Mouse (Mus musculus) stomach, embryonic 16.5 days (tissue): ENCODE results near the gene Gm43720. TPM values are rescaled to one million over a fixed set of nuclear protein-coding genes. Genes with fewer than 3 reads are reported as not detected.
A peak's percentile ranks its signal among the peaks of the same experiment; 100 is the strongest.

Source experiments
- ATAC-seq: fragments of 200-750 bp; cut with Nextera tagmentation; 2 replicates; pipeline ENCODE4 v1.8.0; 2017; ENCODE audit warnings: moderate number of reproducible peaks, moderate TSS enrichment; ENCODE audit not compliant: insufficient read depth, low FRiP score
- H3K27ac ChIP-seq: fragments of 300-500 bp; sonication (generic); 2 replicates; pipeline ENCODE4 v1.5.1; 2014; ENCODE audit warnings: low read length
- H3K27me3 ChIP-seq: fragments of 300-500 bp; sonication (generic); 2 replicates; pipeline ENCODE4 v1.6.1; 2014; ENCODE audit warnings: low read length, control low read depth, mixed read lengths; ENCODE audit not compliant: control insufficient read depth, insufficient read depth
- H3K36me3 ChIP-seq: fragments of 300-500 bp; sonication (generic); 2 replicates; pipeline ENCODE4 v1.6.1; 2014; ENCODE audit warnings: low read length; ENCODE audit not compliant: control insufficient read depth, insufficient read depth
- H3K4me1 ChIP-seq: fragments of 300-500 bp; sonication (generic); 2 replicates; pipeline ENCODE4 v1.6.1; 2014; ENCODE audit warnings: low read length, control low read depth, mixed read lengths; ENCODE audit not compliant: control insufficient read depth, insufficient read depth
- H3K4me2 ChIP-seq: fragments of 300-500 bp; sonication (generic); 2 replicates; pipeline ENCODE4 v1.6.1; 2014; ENCODE audit warnings: low read depth, low read length, mixed read lengths
- H3K4me3 ChIP-seq: fragments of 300-500 bp; sonication (generic); replicated peaks from 2 replicates; pipeline ENCODE4 v1.5.1; 2014; ENCODE audit warnings: mild to moderate bottlenecking, low read length
- H3K9ac ChIP-seq: fragments of 300-500 bp; sonication (generic); 2 replicates; pipeline ENCODE4 v1.6.1; 2014; ENCODE audit warnings: low read length
- H3K9me3 ChIP-seq: fragments of 300-500 bp; sonication (generic); replicated peaks from 2 replicates; pipeline ENCODE4 v1.6.1; 2016; ENCODE audit warnings: low read length, control low read depth; ENCODE audit not compliant: control insufficient read depth
- WGBS: fragments of 180-500 bp; shearing (Covaris S2); extraction: QIAGEN DNeasy Blood & Tissue Kit; methylation state at CpG from one replicate; pipeline ENCODE4 v1.1.7; 2014; 5-methylcytosine and 5-hydroxymethylcytosine counted together
- polyA plus RNA-seq: library from polyadenylated mRNA; unstranded; fragments of >200 nt; fragmentation: Nextera tagmentation; extraction: Ambion mirVana; gene quantifications from 2 replicates; pipeline ENCODE4 v1.2.1, GENCODE M21; 2015

The Gm43720 gene
- 0.13 and 0.41 TPM in 2 replicates for polyA plus RNA-seq

GRCm38 (mm10) chr5:138279585-138280424, at the start of gene Gm43720, which contains the start of the genes Gpc2 and Stag3:
Gene Gm43720 (minus strand): TSS chr5:138279958.
Gene Gpc2 (minus strand): TSS chr5:138280005.
Gene Stag3 (plus strand): TSS chr5:138280240.
- no peaks in the 10 kb centered on the region for H3K27me3 ChIP-seq
- H3K36me3 ChIP-seq = no peaks in the 10 kb centered on the region
- H3K4me3 ChIP-seq = peak within 1 kb of the TSS; percentile 49
- WGBS = under 1% methylated on average over 56 of the region's 56 CpGs
- H3K4me2 ChIP-seq = peak within 1 kb of the TSS; percentile 75
- H3K9me3 ChIP-seq = peaks cover 4% of the 10 kb centered on the region; the same call in 1 of the 2 replicates
- peak; percentile 99 for ATAC-seq
- H3K9ac ChIP-seq = peak within 1 kb of the TSS; percentile 67
- no peak within 1 kb of the TSS; the same call in 1 of the 2 replicates for H3K27ac ChIP-seq
- peaks cover 23% of the 10 kb centered on the region; the same call in 1 of the 2 replicates for H3K4me1 ChIP-seq

- no peak for ATAC-seq
- WGBS = 87% methylated on average over 3 of the region's 3 CpGs
These were observed 33.0 kb upstream of the Gm43720 start for GRCm38 (mm10) chr5:138312795-138313194.

GRCm38 (mm10) chr5:138299613-138300012, 19.9 kb upstream of the Gm43720 start:
- Histone ChIP-seq H3K4me2 (no peak overlapping the region), H3K9ac (no peak overlapping the region), H3K4me1 (no peaks in the 10 kb centered on the region), H3K4me3 (no peak overlapping the region), H3K36me3 (no peaks in the 10 kb centered on the region), H3K9me3 (no peaks in the 10 kb centered on the region), H3K27me3 (no peaks in the 10 kb centered on the region), H3K27ac (no peak overlapping the region)
- WGBS = 88% methylated on average over 2 of the region's 2 CpGs
- ATAC-seq = no peak

More at GRCm38 (mm10) chr5:138312795-138313194, 33.0 kb upstream of the Gm43720 start:
- no peak overlapping the region for H3K27ac ChIP-seq
- H3K27me3 ChIP-seq = no peaks in the 10 kb centered on the region
- no peaks in the 10 kb centered on the region for H3K36me3 ChIP-seq
- no peak overlapping the region for H3K4me2 ChIP-seq
- no peaks in the 10 kb centered on the region for H3K4me1 ChIP-seq
- no peak overlapping the region for H3K4me3 ChIP-seq
- no peak overlapping the region for H3K9ac ChIP-seq
- H3K9me3 ChIP-seq = no peaks in the 10 kb centered on the region

DNA sequence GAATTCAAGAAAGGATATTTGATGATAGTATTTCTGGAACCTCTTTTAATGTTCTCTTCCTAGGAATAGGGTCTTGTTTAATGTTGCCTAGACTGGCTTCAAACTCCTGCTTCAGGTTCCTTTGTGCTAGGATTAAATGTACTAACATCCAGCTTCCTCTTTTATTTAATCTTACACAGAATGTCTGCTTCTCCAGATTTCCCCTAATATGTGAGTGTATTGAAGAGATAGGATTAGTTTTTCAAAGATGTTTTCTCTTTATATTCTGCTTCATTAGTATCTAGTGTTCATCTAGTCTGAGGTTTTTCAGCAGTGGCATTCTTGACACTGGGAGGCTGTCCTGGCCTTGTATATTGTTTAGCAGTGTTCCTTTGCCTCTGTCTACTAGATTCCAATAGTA, 14.4 kb upstream of the Gm43720 start:
- no peak overlapping the region for H3K4me3 ChIP-seq
- no peak overlapping the region for H3K9ac ChIP-seq
- no peaks in the 10 kb centered on the region for H3K9me3 ChIP-seq
- no peaks in the 10 kb centered on the region for H3K4me1 ChIP-seq
- H3K27me3 ChIP-seq = no peaks in the 10 kb centered on the region
- no peak overlapping the region for H3K4me2 ChIP-seq
- H3K36me3 ChIP-seq = no peaks in the 10 kb centered on the region
- no peak for ATAC-seq
- H3K27ac ChIP-seq = no peak overlapping the region

DNA sequence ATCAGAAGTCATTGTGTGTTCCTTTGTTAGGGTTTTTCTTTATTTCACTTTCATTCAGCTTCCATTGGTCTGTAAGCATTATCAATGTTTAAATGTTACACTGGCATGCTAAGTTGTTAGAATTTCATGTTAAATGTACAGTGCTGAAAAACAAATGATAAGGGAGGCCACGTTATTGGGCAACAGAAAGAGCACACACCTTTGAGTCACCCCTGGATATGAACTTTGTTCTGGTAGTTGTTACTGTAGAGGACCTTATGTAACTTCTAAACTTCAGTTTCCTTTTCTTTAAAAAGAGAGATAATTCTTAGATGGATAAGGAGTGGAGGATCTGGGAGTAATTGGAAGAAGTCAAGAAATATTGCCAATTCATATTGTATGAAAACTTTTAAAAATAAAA, 11.9 kb upstream of the Gm43720 start:
- ATAC-seq = no peak

DNA sequence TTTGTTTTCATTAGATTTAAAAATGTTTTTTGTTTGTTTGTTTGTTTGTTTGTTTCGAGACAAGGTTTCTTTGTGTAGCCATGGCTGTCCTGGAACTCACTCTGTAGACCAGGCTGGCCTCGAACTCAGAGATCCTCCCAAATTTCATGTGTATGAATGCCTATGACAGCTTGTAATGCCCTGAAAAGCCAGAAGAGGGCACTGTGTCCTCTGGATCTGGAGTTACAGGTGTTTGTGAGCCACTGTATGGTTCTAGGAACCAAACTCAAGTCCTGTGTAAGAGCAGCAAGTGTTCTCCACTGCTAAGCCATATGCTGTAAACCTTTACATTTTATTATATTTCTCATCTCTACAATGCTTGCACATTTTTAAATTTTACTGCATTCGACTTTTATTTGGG, 8.1 kb upstream of the Gm43720 start:
- Histone ChIP-seq H3K9ac (no peak overlapping the region), H3K27ac (no peak overlapping the region), H3K36me3 (no peaks in the 10 kb centered on the region), H3K27me3 (no peaks in the 10 kb centered on the region), H3K4me2 (no peak overlapping the region), H3K4me1 (no peaks in the 10 kb centered on the region), H3K4me3 (no peak overlapping the region), H3K9me3 (no peaks in the 10 kb centered on the region)
- ATAC-seq = no peak
- WGBS = 75% methylated on average over 3 of the region's 3 CpGs

More for the DNA sequence above, 11.9 kb upstream of the Gm43720 start:
- WGBS = 67% methylated on average over 1 of the region's 1 CpGs
- H3K27ac ChIP-seq = no peak overlapping the region
- no peaks in the 10 kb centered on the region for H3K36me3 ChIP-seq
- H3K4me2 ChIP-seq = no peak overlapping the region
- H3K4me1 ChIP-seq = no peaks in the 10 kb centered on the region
- H3K27me3 ChIP-seq = no peaks in the 10 kb centered on the region
- no peaks in the 10 kb centered on the region for H3K9me3 ChIP-seq
- no peak overlapping the region for H3K9ac ChIP-seq
- H3K4me3 ChIP-seq = no peak overlapping the region

DNA sequence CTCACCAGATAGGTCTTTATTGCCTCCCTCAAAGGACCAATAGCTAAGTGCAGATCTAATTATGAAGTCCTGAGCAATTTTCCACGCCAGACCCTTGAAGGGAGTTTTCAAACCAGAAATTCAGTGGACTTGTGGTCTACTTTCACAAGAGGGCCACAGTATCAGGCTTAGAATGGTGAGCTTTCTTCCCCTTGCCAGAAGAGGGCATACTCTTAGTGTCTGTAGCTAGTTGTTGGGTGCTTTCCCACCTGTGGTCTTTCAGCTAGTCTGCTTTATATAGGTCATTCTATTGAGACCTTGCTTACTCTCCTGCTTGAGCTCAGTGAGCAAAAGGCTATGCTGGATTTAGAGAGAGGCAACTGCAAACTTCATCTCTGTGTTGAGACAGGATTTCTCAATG, 3.8 kb upstream of the Gm43720 start:
- Histone ChIP-seq H3K9me3 (peaks cover 4% of the 10 kb centered on the region; the same call in 1 of the 2 replicates), H3K27ac (no peak overlapping the region), H3K27me3 (no peaks in the 10 kb centered on the region), H3K36me3 (no peaks in the 10 kb centered on the region), H3K4me2 (no peak overlapping the region), H3K9ac (no peak overlapping the region), H3K4me3 (no peak overlapping the region), H3K4me1 (peaks cover 11% of the 10 kb centered on the region; the same call in 1 of the 2 replicates)
- no peak for ATAC-seq
- 57% methylated on average over 1 of the region's 1 CpGs for WGBS

DNA sequence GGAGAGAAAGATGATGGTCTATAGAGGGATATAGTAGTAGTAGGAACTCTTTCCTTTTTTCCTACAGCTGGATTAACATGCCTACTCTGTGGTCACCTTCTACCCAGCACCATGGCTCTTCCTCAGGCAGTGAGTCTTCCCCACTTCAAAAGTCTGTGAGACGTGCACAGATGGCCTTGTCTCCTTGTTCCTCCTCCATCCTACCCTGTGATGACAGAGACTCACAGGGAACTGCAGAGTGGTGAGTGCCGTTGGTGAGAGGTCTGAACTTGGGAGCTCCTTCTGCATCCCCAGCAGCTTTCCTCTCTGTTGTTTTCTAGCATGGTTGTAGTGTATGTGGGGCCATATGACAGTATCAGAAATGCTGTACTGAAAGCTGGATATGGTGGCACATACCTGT, 2.0 kb upstream of the Gm43720 start:
- ATAC-seq = no peak
- H3K27me3 ChIP-seq = no peaks in the 10 kb centered on the region
- 78% methylated on average over 2 of the region's 2 CpGs for whole genome bisulfite sequencing

DNA sequence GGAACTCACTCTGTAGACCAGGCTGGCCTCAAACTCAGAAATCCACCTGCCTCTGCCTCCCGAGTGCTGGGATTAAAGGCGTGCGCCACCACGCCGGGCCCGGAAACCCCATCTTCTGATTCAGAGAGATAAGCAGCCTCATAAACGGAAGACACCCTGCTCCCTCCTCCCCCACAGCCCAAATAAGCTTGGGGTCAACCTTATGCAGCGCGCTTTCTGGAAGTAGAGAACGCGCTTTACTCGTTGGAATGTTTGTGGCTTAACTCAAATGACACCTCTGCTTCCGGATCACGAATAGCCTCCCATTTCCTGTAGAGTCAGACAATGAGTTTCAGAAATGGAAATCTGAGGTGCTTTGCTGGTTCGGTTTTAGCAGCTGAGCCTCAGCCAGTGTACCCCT, 1.1 kb upstream of the Gm43720 start:
- WGBS = 89% methylated on average over 15 of the region's 15 CpGs
- no peak for ATAC-seq
- no peak overlapping the region for H3K4me2 ChIP-seq

More for the DNA sequence above, 2.0 kb upstream of the Gm43720 start:
- Histone ChIP-seq H3K27ac (no peak overlapping the region), H3K36me3 (no peaks in the 10 kb centered on the region), H3K9ac (no peak overlapping the region), H3K9me3 (peaks cover 4% of the 10 kb centered on the region; the same call in 1 of the 2 replicates), H3K4me2 (no peak overlapping the region), H3K4me3 (no peak overlapping the region), H3K4me1 (peaks cover 11% of the 10 kb centered on the region; the same call in 1 of the 2 replicates)

More for the DNA sequence above, 1.1 kb upstream of the Gm43720 start:
- Histone ChIP-seq H3K27me3 (no peaks in the 10 kb centered on the region), H3K9me3 (peaks cover 4% of the 10 kb centered on the region; the same call in 1 of the 2 replicates), H3K9ac (no peak overlapping the region), H3K36me3 (no peaks in the 10 kb centered on the region), H3K27ac (no peak overlapping the region), H3K4me3 (no peak overlapping the region), H3K4me1 (peaks cover 16% of the 10 kb centered on the region; the same call in 1 of the 2 replicates)
